Mouse (Mus musculus) heart, postnatal 0 days (tissue): Measurements from ENCODE around the gene Dclk1.

Experiments used
- CTCF ChIP-seq: IDR thresholded peaks from 2 replicates; pipeline ENCODE4 v1.5.1; 2016; ENCODE audit warnings: antibody characterized with exemption, control low read depth, low read depth
- EP300 ChIP-seq: IDR thresholded peaks from 2 replicates; pipeline ENCODE4 v1.6.1; 2016; ENCODE audit warnings: antibody characterized with exemption, low read depth

DNA sequence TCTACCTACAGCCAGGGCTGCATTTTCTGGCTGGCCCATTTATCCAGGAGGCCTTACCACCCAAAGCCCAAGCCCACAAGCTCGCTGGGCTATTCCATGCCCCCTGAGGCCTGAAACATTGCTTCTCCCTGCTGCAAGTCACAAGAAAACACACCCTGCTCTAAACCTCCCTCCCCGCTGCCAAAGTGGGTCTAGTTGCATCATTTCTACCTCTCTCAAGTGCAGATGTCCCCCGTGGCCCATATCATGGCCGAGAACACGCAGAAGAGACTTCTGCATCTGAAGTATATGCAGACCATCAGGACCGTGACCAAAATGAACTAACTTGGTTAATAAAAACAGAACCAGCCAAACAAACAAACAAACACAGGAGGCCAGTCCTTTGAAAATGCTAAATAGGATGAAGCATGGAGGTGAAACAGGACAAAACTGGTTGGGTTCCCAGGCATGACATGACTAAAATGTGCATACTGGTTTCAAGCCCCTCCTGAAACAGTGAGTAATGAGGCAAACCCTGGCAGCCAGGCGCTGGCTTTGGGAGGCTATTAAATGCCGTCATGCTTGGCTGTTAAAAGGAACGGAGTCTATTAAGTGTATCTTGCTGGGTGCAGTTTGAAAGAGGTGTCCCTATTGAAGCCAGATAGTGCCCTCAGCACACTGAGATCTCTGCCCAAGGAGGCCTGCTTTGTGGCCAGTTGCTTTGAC lies 282.5 kb downstream of the Dclk1 start:
- no peak for TF ChIP-seq CTCF
- no peak for TF ChIP-seq EP300
